Mouse (Mus musculus): Measurements from ENCODE around the gene Muc5b.

- TF ChIP-seq POLR2A (IDR thresholded peaks at IDR 0.05; ENCODE audit: control insufficient read depth in 1 of 2, insufficient read depth in 1 of 2, low read depth in 1 of 2, low read length in 2 of 2, poor library complexity in 1 of 2) (no peak), CTCF (IDR thresholded peaks at IDR 0.05 in 2 of 3, conservative IDR thresholded peaks at IDR 0.05 in 1 of 3; ENCODE audit: control insufficient read depth in 1 of 3, insufficient read depth in 1 of 3, low read depth in 2 of 3, low read length in 3 of 3, poor library complexity in 1 of 3, severe bottlenecking in 1 of 3) (no peak), POLR2AphosphoS5 (IDR thresholded peaks at IDR 0.05; ENCODE audit: borderline replicate concordance, low read depth, low read length) (no peak), EP300 (IDR thresholded peaks at IDR 0.05; ENCODE audit: low read depth in 1 of 2, low read length in 2 of 2) (no peak), ELF1 (IDR thresholded peaks at IDR 0.05; ENCODE audit: low read depth, low read length) (no peak), TCF12 (IDR thresholded peaks at IDR 0.05; ENCODE audit: low read depth, low read length) (no peak), POLR2AphosphoS2 (IDR thresholded peaks at IDR 0.05; ENCODE audit: low read length) (no peak), USF1 (IDR thresholded peaks at IDR 0.05; ENCODE audit: low read depth, low read length) (no peak)
These were observed 22.2 kb downstream of the Muc5b start for GRCm38 (mm10) chr7:141861046-141861445.
